Mouse (Mus musculus) lung, postnatal 0 days (tissue): ENCODE data around the gene Vti1b.

Experiments
- CTCF ChIP-seq: IDR thresholded peaks from 2 replicates; pipeline ENCODE4 v1.5.1; 2016; ENCODE audit warnings: antibody characterized with exemption, mild to moderate bottlenecking
- EP300 ChIP-seq: IDR thresholded peaks from 2 replicates; pipeline ENCODE4 v1.6.1; 2016; ENCODE audit warnings: antibody characterized with exemption, mild to moderate bottlenecking, control low read depth

GRCm38 (mm10) chr12:79141384-79141783, 31.1 kb downstream of the Vti1b start:
- TF ChIP-seq CTCF (no peak), EP300 (no peak)
